Mouse (Mus musculus) ES-Bruce4 (cell line): ENCODE measurements around the gene Aym1. TPM values are rescaled to one million over a fixed set of nuclear protein-coding genes. Genes with fewer than 3 reads are reported as not detected.

Experiments used
- H3K27ac ChIP-seq: 2 replicates; pipeline ENCODE4 v1.5.1; 2012; ENCODE audit warnings: low read length, inconsistent platforms; ENCODE audit not compliant: insufficient read depth
- H3K27me3 ChIP-seq: 2 replicates; pipeline ENCODE4 v1.6.1; 2012; ENCODE audit warnings: mild to moderate bottlenecking, low read length, inconsistent platforms; ENCODE audit not compliant: control insufficient read depth, poor library complexity, insufficient read depth, severe bottlenecking
- H3K36me3 ChIP-seq: 2 replicates; pipeline ENCODE4 v1.6.1; 2012; ENCODE audit warnings: inconsistent platforms, mild to moderate bottlenecking, low read length, moderate library complexity; ENCODE audit not compliant: control insufficient read depth, poor library complexity, insufficient read depth, severe bottlenecking
- H3K4me1 ChIP-seq: one replicate; pipeline ENCODE4 v1.8.1; 2011; ENCODE audit warnings: low read length; ENCODE audit not compliant: control insufficient read depth, insufficient read depth
- H3K4me3 ChIP-seq: 2 replicates; pipeline ENCODE4 v1.5.1; 2011; ENCODE audit warnings: low read depth, mild to moderate bottlenecking, low read length
- H3K9ac ChIP-seq: 2 replicates; pipeline ENCODE4 v1.6.1; 2012; ENCODE audit warnings: low read depth, mild to moderate bottlenecking, inconsistent platforms; ENCODE audit not compliant: poor library complexity, severe bottlenecking
- H3K9me3 ChIP-seq: replicated peaks from 2 replicates; pipeline ENCODE4 v1.6.1; 2012; ENCODE audit warnings: mild to moderate bottlenecking, low read length, inconsistent platforms; ENCODE audit not compliant: control insufficient read depth, poor library complexity, insufficient read depth, severe bottlenecking
- CTCF ChIP-seq: IDR thresholded peaks from one replicate; pipeline ENCODE4 v1.8.1; 2011; ENCODE audit warnings: low read depth, low read length
- EP300 ChIP-seq: IDR thresholded peaks from 2 replicates; pipeline ENCODE4 v1.6.1; 2011; ENCODE audit warnings: low read depth, low read length; ENCODE audit not compliant: insufficient read depth
- POLR2A ChIP-seq: IDR thresholded peaks from one replicate; pipeline ENCODE4 v1.8.1; 2011; ENCODE audit warnings: low read length; ENCODE audit not compliant: insufficient read depth
- polyA plus RNA-seq: library from polyadenylated mRNA; stranded (reverse); fragments of >200 nt; gene quantifications from 2 replicates; pipeline ENCODE4 v1.2.4, GENCODE M21; 2011; ENCODE audit warnings: low read depth; ENCODE audit not compliant: missing spikeins, insufficient read depth, insufficient read length

Aym1 gene
- polyA plus RNA-seq, 1 experiment, result not detected

DNA sequence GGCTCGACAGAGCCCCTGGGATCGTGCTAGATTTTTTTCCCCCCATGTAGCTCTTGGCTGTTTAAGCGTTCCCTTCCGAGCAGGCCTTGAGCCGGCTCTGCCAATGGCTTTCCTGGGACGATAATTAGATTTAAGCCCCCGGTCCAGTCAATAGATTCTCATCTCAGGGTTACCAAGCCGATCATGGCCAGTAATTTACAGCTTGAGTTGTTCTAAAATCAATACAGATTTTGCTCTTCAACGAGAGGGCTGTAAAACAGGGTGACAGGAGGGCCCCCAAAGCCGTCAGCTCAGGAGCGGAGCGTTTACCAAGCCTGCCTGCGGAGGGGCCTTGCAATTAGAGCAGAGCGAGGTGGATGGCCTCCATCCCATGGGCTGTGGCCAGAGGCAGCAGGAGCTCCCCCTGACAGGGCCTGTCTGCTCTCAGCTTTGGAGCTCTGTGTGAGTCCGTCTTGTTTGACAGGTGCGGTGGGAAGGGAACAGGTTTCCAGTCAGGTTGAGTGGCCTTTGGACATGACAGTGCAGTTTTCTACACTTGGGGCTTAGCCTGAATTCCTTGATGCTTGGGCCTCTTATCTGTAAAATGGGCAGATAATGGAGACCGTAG is 12.3 kb downstream of the Aym1 start:
- Histone ChIP-seq H3K27ac (no peak overlapping the region), H3K9me3 (no peaks in the 10 kb centered on the region), H3K4me1 (no peaks in the 10 kb centered on the region), H3K27me3 (no peaks in the 10 kb centered on the region), H3K9ac (no peak overlapping the region), H3K36me3 (no peaks in the 10 kb centered on the region), H3K4me3 (no peak overlapping the region)
- TF ChIP-seq CTCF, result no peak
- no peak for TF ChIP-seq POLR2A
- no peak for TF ChIP-seq EP300

DNA sequence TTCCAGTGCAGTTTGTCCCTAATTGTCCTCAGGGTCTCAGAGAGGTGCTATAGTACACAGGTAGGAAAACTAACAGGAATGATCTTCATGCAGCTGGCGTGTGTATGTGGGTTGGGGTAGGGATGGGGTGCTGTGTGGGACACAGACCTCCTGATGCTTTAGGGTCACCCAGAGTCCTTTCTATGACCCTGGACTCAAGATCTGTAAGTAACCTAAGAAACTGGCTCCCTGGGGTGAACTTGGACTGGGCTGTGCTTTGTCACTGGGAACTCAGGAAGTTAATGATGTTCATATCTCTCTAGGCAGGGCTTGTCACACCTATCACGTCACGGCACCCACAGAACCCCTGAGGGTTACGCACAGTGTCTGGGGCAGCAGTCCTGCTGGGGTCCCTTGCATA is 15.4 kb downstream of the Aym1 start:
- Histone ChIP-seq H3K4me3 (no peak overlapping the region; the same call in 1 of the 2 replicates), H3K9ac (no peak overlapping the region), H3K27me3 (no peaks in the 10 kb centered on the region), H3K27ac (no peak overlapping the region), H3K9me3 (no peaks in the 10 kb centered on the region), H3K36me3 (no peaks in the 10 kb centered on the region), H3K4me1 (no peaks in the 10 kb centered on the region)
- TF ChIP-seq EP300 (no peak), POLR2A (no peak), CTCF (no peak)

DNA sequence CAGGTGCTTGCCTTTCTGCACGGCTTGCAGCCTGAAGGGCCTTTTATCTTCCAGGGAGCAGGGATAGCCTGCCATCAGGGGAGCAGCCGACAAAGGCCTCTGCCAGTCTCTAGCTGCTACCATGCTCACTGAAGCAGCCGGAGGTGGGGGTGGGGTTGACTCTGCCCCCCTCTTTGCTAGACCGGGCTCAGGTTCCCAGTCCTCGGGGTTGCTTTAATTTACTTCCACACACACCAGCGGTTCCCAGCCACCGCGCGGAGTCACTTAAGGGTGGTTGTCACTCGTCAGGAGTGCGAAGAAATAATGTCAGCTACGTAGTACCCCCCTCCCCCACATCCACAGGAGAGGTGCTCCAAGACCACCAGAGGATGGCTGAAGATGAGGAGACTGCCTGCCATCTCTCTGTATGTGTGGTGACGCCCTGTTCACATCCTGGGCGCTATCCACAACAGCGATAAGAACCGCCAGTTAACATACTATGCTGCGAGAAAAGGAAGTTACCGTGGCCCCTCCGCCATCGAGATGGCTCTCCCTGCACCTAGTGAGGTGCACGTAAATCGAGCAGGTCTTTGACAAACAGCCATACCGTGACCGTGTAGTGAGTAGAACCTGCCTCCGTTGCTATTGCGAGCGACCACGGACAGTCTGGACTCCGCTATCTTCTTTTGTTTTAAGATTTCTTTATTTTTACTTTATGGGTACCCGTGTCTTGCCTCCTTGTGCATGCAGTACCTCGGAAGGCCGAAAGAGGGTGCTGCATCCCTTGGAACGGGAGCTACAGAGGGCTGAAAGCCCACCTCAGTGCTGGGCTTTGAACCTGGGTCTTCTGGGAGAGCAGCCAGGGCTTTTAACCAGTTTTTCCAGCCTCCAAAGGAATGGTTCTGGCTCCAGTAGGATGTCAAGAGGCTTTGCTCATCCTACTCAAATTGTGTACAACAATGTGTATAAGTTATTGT is 16.2 kb downstream of the Aym1 start:
- Histone ChIP-seq H3K9ac (no peak overlapping the region; the same call in 1 of the 2 replicates), H3K9me3 (no peaks in the 10 kb centered on the region), H3K4me1 (no peaks in the 10 kb centered on the region), H3K36me3 (no peaks in the 10 kb centered on the region), H3K27ac (no peak overlapping the region), H3K4me3 (peak overlapping the region; percentile 58), H3K27me3 (no peaks in the 10 kb centered on the region)
- TF ChIP-seq CTCF (peak; percentile 96), POLR2A (no peak)

DNA sequence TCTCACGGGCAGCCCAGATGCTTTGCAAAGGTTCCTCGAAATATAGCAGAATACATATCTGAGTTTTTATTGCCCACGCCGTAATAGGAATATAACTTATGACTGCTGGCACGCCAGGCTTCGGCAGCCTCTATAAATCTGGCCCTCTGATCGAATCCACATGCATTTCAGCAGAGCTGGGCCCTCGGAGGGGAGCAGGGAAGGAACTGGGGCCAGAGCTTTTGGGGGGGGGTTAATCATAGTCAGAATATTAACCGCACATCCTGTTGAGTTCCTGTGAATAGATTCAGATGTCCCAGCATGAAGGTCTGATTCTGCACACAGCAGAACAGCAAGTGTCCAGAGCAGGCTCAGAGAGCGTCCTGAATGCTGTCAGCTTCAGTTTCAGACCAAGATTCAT is 17.2 kb downstream of the Aym1 start:
- no peak overlapping the region for H3K27ac ChIP-seq
- no peaks in the 10 kb centered on the region for H3K27me3 ChIP-seq
- H3K4me1 ChIP-seq, result peaks cover under 1% of the 10 kb centered on the region
- TF ChIP-seq CTCF (no peak), EP300 (no peak), POLR2A (no peak)
- H3K36me3 ChIP-seq, result no peaks in the 10 kb centered on the region
- H3K9ac ChIP-seq, result no peak overlapping the region
- no peak overlapping the region for H3K4me3 ChIP-seq
- no peaks in the 10 kb centered on the region for H3K9me3 ChIP-seq

DNA sequence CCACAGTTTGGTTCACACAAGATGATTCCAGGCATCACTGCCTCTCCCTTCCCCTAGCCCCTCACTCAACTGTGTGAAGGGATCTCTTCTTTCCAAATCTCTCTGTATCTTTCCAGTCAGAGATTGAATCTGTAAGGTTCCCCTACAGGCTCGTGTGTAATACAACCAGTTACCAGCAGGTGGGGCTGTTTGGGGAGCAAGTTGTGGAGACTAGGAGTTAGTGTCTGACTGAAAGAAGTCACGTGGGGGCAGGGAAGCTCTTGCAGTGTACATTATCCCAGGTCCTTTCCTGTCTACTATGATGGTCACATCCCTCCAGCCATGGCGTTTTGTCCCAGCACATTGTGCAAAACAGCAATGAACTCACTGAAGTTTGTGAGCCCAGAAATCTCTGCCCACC is 18.7 kb downstream of the Aym1 start:
- Histone ChIP-seq H3K9me3 (no peaks in the 10 kb centered on the region), H3K27me3 (no peaks in the 10 kb centered on the region), H3K27ac (no peak overlapping the region), H3K9ac (no peak overlapping the region), H3K4me1 (peaks cover 4% of the 10 kb centered on the region), H3K36me3 (no peaks in the 10 kb centered on the region), H3K4me3 (no peak overlapping the region)
- TF ChIP-seq CTCF (peak; percentile 62), EP300 (no peak)

DNA sequence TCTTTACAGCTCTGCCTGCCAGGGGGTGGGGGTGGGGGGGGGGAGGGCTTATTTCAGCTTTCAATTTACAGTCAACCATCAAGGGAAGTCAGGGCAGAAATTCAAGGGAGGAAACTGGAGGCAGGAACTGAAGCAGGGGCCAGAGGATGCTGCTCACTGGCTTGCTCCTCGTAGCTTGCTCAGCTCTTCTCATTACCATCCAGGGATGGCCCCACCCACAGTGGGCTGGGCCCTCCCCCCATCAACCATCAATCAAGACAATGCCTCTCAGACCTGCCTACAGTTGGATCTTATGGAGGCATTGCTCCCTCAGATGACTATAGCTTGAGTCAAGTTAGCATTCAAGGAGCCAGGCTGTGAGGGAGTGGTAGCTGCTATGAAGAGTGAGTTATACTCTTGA is 19.2 kb downstream of the Aym1 start:
- no peaks in the 10 kb centered on the region for H3K36me3 ChIP-seq
- no peak overlapping the region for H3K4me3 ChIP-seq
- no peak for TF ChIP-seq EP300
- TF ChIP-seq POLR2A, result no peak
- no peaks in the 10 kb centered on the region for H3K9me3 ChIP-seq
- no peak overlapping the region for H3K27ac ChIP-seq
- H3K4me1 ChIP-seq, result peaks cover 5% of the 10 kb centered on the region
- no peaks in the 10 kb centered on the region for H3K27me3 ChIP-seq
- no peak overlapping the region for H3K9ac ChIP-seq
